Mouse (Mus musculus) heart, postnatal 0 days (tissue): ENCODE data around the gene Gtf2ird2. TPM values are rescaled to one million over a fixed set of nuclear protein-coding genes. Genes with fewer than 3 reads are reported as not detected.
A peak's percentile ranks its signal among the peaks of the same experiment; 100 is the strongest.

ENCODE experiments used
- ATAC-seq: fragments of 200-750 bp; cut with Nextera tagmentation; 2 replicates; pipeline ENCODE4 v1.8.0; 2017; ENCODE audit warnings: low read depth, moderate number of reproducible peaks, moderate library complexity; ENCODE audit not compliant: insufficient read depth
- DNase-seq: peaks from one replicate; pipeline ENCODE4 v3.0.0-alpha.2; 2016; ENCODE audit warnings: low spot score
- H3K27ac ChIP-seq: fragments of 300-500 bp; sonication (generic); 2 replicates; pipeline ENCODE4 v1.5.1; 2014; ENCODE audit warnings: low read depth, mild to moderate bottlenecking
- H3K27me3 ChIP-seq: fragments of 300-500 bp; sonication (generic); 2 replicates; pipeline ENCODE4 v1.6.1; 2014; ENCODE audit warnings: low read length, mixed read lengths; ENCODE audit not compliant: control insufficient read depth, insufficient read depth
- H3K36me3 ChIP-seq: fragments of 300-500 bp; sonication (generic); replicated peaks from 2 replicates; pipeline ENCODE4 v1.6.1; 2014; ENCODE audit warnings: low read length, mixed read lengths; ENCODE audit not compliant: control insufficient read depth, insufficient read depth
- H3K4me1 ChIP-seq: fragments of 300-500 bp; sonication (generic); 2 replicates; pipeline ENCODE4 v1.6.1; 2014; ENCODE audit warnings: antibody characterized with exemption; ENCODE audit not compliant: control insufficient read depth, insufficient read depth
- H3K4me2 ChIP-seq: fragments of 300-500 bp; sonication (generic); 2 replicates; pipeline ENCODE4 v1.6.1; 2014; ENCODE audit warnings: low read depth, mild to moderate bottlenecking, low read length, moderate library complexity
- H3K4me3 ChIP-seq: fragments of 300-500 bp; sonication (generic); 2 replicates; pipeline ENCODE4 v1.5.1; 2014; ENCODE audit warnings: low read depth, low read length
- H3K9ac ChIP-seq: fragments of 300-500 bp; sonication (generic); replicated peaks from 2 replicates; pipeline ENCODE4 v1.6.1; 2014; ENCODE audit warnings: low read depth, low read length, mixed read lengths
- H3K9me3 ChIP-seq: fragments of 300-500 bp; sonication (generic); replicated peaks from 2 replicates; pipeline ENCODE4 v1.6.1; 2016; ENCODE audit warnings: low read length; ENCODE audit not compliant: control insufficient read depth
- CTCF ChIP-seq: IDR thresholded peaks from 2 replicates; pipeline ENCODE4 v1.5.1; 2016; ENCODE audit warnings: antibody characterized with exemption, control low read depth, low read depth
- EP300 ChIP-seq: IDR thresholded peaks from 2 replicates; pipeline ENCODE4 v1.6.1; 2016; ENCODE audit warnings: antibody characterized with exemption, low read depth
- WGBS: fragments of 180-500 bp; shearing (Covaris S2); extraction: QIAGEN DNeasy Blood & Tissue Kit; methylation state at CpG from one replicate; pipeline ENCODE4 v1.1.7; 2014; 5-methylcytosine and 5-hydroxymethylcytosine counted together
- polyA plus RNA-seq: library from polyadenylated mRNA; unstranded; fragments of >200 nt; fragmentation: Nextera tagmentation; extraction: Ambion mirVana; gene quantifications from 2 replicates; pipeline ENCODE4 v1.2.1, GENCODE M21; 2015
- total RNA-seq: library from RNA; depleted of rRNA; stranded (reverse); fragments of >200 nt; gene quantifications from 2 replicates; pipeline ENCODE4 v1.2.3, GENCODE M21; 2014; ENCODE audit warnings: low replicate concordance

Gtf2ird2 gene
- total and polyA plus RNA-seq, 2 experiments from 2014 or later = 4.2 to 25.1 TPM

GRCm38 (mm10) chr5:134173206-134173605, 10.6 kb upstream of the Gtf2ird2 start:
- H3K9me3 ChIP-seq = no peaks in the 10 kb centered on the region
- WGBS = 38% methylated on average over 4 of the region's 4 CpGs
- H3K4me1 ChIP-seq = peaks cover 10% of the 10 kb centered on the region
- ATAC-seq (no peak), DNase-seq (no peak)
- H3K27ac ChIP-seq = no peak overlapping the region
- no peak overlapping the region for H3K4me2 ChIP-seq
- H3K27me3 ChIP-seq = no peaks in the 10 kb centered on the region
- H3K9ac ChIP-seq = no peak overlapping the region
- H3K4me3 ChIP-seq = no peak overlapping the region
- TF ChIP-seq CTCF (peak; percentile 55), EP300 (no peak)
- peaks cover 21% of the 10 kb centered on the region for H3K36me3 ChIP-seq

- ATAC-seq (no peak), DNase-seq (no peak)
- TF ChIP-seq EP300 (no peak), CTCF (no peak)
- Histone ChIP-seq H3K27ac (peak overlapping the region; percentile 89), H3K9me3 (no peaks in the 10 kb centered on the region), H3K4me1 (peaks cover 10% of the 10 kb centered on the region), H3K9ac (peak overlapping the region; percentile 69), H3K4me3 (peak overlapping the region; percentile 98), H3K27me3 (no peaks in the 10 kb centered on the region), H3K4me2 (peak overlapping the region; percentile 80), H3K36me3 (peaks cover 12% of the 10 kb centered on the region)
- 14% methylated on average over 10 of the region's 10 CpGs for WGBS
Measured at GRCm38 (mm10) chr5:134175696-134176095, 8.1 kb upstream of the Gtf2ird2 start.

- Histone ChIP-seq H3K9ac (peak within 1 kb of the TSS; percentile 69), H3K27me3 (no peaks in the 10 kb centered on the region), H3K4me1 (peaks cover 10% of the 10 kb centered on the region), H3K9me3 (no peaks in the 10 kb centered on the region), H3K27ac (peak within 1 kb of the TSS; percentile 89), H3K4me2 (peak within 1 kb of the TSS; percentile 80), H3K36me3 (peaks cover 6% of the 10 kb centered on the region; the same call in 1 of the 2 replicates), H3K4me3 (peak within 1 kb of the TSS; percentile 98)
- TF ChIP-seq CTCF = no peak
- TF ChIP-seq EP300 = no peak
- ATAC-seq = peak; percentile 93
- peak; percentile 94 for DNase-seq
- under 1% methylated on average over 71 of the region's 72 CpGs for WGBS
Measured at GRCm38 (mm10) chr5:134176169-134176881, 7.5 kb upstream of the Gtf2ird2 start, which contains the start of gene Rcc1l. Gene Rcc1l (minus strand): TSS chr5:134176774.

GRCm38 (mm10) chr5:134178536-134178935, 5.3 kb upstream of the Gtf2ird2 start:
- WGBS = 75% methylated on average over 7 of the region's 7 CpGs

GRCm38 (mm10) chr5:134179871-134180270, 3.9 kb upstream of the Gtf2ird2 start:
- no peaks in the 10 kb centered on the region for H3K36me3 ChIP-seq
- peak; percentile 82 for DNase-seq
- H3K4me3 ChIP-seq = no peak overlapping the region
- TF ChIP-seq CTCF (peak; percentile 86), EP300 (no peak)
- H3K9ac ChIP-seq = no peak overlapping the region
- WGBS = 19% methylated on average over 7 of the region's 7 CpGs
- no peak overlapping the region for H3K4me2 ChIP-seq
- ATAC-seq = no peak
- no peaks in the 10 kb centered on the region for H3K27me3 ChIP-seq
- no peaks in the 10 kb centered on the region for H3K9me3 ChIP-seq
- peaks cover 29% of the 10 kb centered on the region for H3K4me1 ChIP-seq
- no peak overlapping the region for H3K27ac ChIP-seq

More at GRCm38 (mm10) chr5:134178536-134178935, 5.3 kb upstream of the Gtf2ird2 start:
- H3K4me3 ChIP-seq = no peak overlapping the region
- H3K9ac ChIP-seq = no peak overlapping the region
- H3K27me3 ChIP-seq = no peaks in the 10 kb centered on the region
- ATAC-seq (no peak), DNase-seq (no peak)
- H3K36me3 ChIP-seq = no peaks in the 10 kb centered on the region
- no peak overlapping the region for H3K4me2 ChIP-seq
- no peak overlapping the region for H3K27ac ChIP-seq
- no peaks in the 10 kb centered on the region for H3K9me3 ChIP-seq
- H3K4me1 ChIP-seq = peaks cover 26% of the 10 kb centered on the region
- TF ChIP-seq CTCF (no peak), EP300 (no peak)
